Mouse (Mus musculus): Measurements from ENCODE around the gene Ptgfrn.

Ptgfrn gene

GRCm38 (mm10) chr3:101116431-101117385, 6.6 kb upstream of the Ptgfrn start:
- DNase-seq (ENCODE audit: low read depth in 1 of 2, low spot score in 2 of 2), result no peak

DNA sequence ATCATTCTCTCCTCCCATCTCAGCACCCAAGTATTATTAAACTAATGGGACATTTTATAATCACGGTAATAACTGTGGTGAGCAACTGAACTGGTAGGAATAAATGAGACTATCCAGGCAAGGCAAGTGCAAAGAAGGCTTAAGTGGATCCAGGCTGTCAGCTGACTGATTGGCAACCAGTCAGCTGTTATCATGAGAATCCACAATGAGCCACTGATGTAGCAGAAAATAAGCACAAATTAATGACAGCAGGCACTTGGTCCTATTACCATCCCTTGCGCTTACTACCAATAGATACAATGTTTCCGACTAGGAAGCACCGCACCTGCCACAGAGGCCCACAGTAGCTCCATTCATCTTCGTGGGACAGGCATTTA, 2.4 kb upstream of the Ptgfrn start:
- DNase-seq (ENCODE audit: low read depth in 1 of 2, low spot score in 2 of 2), result no peak

GRCm38 (mm10) chr3:101111848-101112517, 1.9 kb upstream of the Ptgfrn start:
- DNase-seq (ENCODE audit: low read depth in 1 of 2, low spot score in 2 of 2), result no peak

- no peak for DNase-seq (ENCODE audit: low read depth in 1 of 2, low spot score in 2 of 2)
These were observed 1.2 kb upstream of the Ptgfrn start for GRCm38 (mm10) chr3:101111321-101111720.

GRCm38 (mm10) chr3:101110838-101111103, 693 bp upstream of the Ptgfrn start:
- no peak for DNase-seq (ENCODE audit: low read depth in 1 of 2, low spot score in 2 of 2)

DNA sequence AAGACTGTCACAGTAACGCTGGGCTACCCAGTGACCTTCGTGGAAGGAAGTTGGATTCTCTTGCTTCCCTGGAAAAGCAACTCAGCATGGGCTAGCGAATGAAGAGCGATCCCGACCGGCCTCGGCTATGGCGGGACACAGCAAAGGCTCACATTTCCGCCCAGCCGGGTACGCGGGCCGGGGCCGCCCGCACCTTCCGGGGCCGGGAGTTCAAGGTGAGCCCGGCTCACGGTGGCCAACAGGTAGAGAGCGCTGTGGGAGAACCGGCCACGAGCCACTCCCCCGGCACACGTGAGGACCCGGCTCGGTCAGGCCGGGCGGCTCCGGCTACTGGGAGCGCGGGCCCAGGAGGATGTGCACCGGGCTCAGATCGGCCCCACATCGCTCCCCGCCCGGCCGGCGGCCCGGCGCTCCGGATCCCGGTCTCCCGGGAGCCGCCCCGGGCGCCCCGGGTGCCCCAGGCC, 488 bp downstream of the Ptgfrn start:
- no peak for DNase-seq (ENCODE audit: low read depth in 1 of 2, low spot score in 2 of 2)

- no peak for DNase-seq (ENCODE audit: low read depth in 1 of 2, low spot score in 2 of 2)
These were observed 1.2 kb downstream of the Ptgfrn start for GRCm38 (mm10) chr3:101108848-101109247.

GRCm38 (mm10) chr3:101108282-101108681, 1.8 kb downstream of the Ptgfrn start:
- DNase-seq (ENCODE audit: low read depth in 1 of 2, low spot score in 2 of 2), result no peak

GRCm38 (mm10) chr3:101106326-101106725, 3.8 kb downstream of the Ptgfrn start:
- no peak for DNase-seq (ENCODE audit: low read depth in 1 of 2, low spot score in 2 of 2)

GRCm38 (mm10) chr3:101105486-101105885, 4.6 kb downstream of the Ptgfrn start:
- no peak for DNase-seq (ENCODE audit: low read depth in 1 of 2, low spot score in 2 of 2)

DNA sequence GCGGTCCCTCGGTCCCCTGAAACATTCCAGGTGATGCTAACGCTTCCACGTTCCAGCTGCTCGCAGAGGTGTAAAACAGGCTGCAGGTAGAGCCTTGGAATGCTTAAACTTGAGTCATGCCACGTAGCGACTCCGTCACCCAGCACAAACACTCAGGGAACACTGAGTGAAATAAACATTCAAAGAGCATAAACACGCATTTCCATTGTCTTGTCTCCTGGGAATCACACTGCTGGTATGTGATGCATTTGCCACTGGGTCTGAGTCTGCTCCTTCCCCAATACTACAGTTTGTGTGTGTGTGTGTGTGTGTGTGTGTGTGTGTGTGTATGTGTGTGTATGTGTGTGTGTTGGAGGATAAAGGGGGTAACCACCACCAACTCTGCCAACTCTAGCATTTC, 5.2 kb downstream of the Ptgfrn start:
- no peak for DNase-seq (ENCODE audit: low read depth in 1 of 2, low spot score in 2 of 2)

- DNase-seq (ENCODE audit: low read depth in 1 of 2, low spot score in 2 of 2), result no peak
These were observed 6.3 kb downstream of the Ptgfrn start for GRCm38 (mm10) chr3:101103770-101104169.

DNA sequence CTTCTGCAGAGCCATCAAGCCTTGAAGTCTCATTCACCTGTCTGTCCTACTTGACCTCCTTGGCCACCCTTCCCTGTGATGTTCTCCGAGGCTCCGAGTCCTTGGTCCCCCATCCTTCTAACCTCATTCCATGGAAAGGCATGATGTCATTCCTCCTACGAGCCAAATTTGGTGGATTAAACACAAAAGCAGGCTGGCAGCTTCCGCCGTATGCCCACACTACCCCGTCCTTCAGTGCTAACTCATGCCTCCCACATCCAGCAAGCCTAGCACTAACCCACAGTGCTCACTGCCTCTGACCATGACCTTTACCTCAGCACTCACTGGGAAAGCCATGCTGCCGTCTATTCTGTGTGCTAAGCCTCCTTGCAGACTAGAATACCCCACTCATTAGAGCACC, 8.0 kb downstream of the Ptgfrn start:
- DNase-seq (ENCODE audit: low read depth in 1 of 2, low spot score in 2 of 2), result no peak

DNA sequence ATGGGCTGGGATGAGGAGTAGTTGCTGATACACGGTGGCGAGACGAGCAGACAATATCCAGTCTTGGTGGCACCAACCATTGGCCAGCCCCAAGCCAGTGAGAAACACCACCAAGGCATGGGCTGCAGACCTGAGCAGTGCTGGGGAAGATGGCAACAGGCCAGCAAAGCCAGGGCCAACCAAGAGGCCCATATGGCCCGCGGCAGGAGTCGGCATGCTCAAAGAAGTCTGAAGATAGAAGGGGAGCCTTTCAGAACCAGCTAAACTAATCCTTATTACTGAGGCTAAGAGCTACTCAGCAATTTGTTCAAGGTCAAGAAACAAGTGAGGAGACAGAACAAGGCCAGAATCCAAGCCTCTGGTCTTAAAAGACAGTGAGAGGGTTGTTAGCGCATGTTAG, 8.9 kb downstream of the Ptgfrn start:
- DNase-seq (ENCODE audit: low read depth in 1 of 2, low spot score in 2 of 2), result no peak

- no peak for DNase-seq (ENCODE audit: low read depth in 1 of 2, low spot score in 2 of 2)
These were observed 10.2 kb downstream of the Ptgfrn start for GRCm38 (mm10) chr3:101099701-101100357.

GRCm38 (mm10) chr3:101098073-101098472, 12.0 kb downstream of the Ptgfrn start:
- no peak for DNase-seq (ENCODE audit: low read depth in 1 of 2, low spot score in 2 of 2)

DNA sequence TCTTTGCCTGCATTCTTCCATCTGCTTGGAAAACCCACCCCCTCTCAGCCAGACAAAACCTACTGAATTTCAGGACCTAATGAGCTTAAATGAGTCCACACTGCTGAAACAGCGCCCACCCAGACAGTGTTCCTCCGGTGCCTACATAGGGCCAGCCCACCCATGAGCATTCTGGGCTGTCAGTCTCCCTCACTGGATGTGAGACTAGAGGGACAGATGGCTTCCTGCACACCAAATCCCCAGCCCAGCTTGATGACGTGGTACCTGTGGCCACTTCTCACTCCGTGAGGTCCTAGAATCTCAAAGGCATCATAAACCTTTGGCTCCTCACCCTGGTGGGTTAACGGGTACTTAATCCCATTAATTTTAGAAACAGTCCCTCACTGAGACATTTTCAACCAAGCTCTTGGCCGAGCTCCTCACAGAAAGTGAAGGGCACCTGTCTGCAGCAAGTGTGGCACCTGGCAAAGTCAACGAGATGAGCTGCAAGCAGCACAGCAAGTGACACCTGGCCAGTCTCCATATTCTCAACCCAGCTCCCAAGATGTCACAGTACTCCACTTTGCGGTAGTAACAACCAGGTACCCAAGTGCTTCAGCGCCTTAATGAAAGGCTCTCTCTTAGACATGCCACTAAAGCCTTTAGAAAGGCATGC, 12.8 kb downstream of the Ptgfrn start:
- no peak for DNase-seq (ENCODE audit: low read depth in 1 of 2, low spot score in 2 of 2)

DNA sequence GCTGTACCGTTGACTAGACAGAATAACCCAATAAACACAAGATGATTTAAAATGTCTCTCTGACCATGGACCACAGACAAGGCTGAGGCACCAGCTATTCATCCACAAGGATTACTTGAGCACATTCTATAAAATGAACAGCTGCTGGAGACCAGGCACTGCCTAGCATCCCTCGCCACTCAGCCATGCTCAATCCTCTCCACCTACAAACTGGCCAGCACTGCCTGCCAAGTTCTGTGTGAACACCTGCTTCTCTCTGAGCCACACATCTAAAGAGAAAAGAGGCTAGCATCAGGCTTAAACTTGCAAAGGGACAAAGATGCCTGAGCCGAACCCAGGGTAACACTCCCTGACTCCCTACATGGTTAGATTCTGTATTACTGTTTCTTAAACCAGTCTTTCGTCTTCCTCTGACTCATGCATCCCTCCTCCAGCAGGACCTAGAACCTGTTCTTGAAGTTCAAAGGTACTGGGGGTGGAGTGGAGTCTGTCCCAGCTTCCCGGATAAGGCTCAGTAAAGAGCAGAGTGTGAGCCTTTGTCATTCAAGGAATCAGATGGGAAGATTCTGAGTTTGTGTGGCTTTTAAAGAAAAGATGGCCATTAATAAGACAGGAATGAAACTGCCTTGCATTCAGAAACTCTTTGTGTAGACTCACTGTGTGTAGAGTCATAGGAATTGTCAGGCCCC, 14.2 kb downstream of the Ptgfrn start:
- DNase-seq (ENCODE audit: low read depth in 1 of 2, low spot score in 2 of 2), result no peak

DNA sequence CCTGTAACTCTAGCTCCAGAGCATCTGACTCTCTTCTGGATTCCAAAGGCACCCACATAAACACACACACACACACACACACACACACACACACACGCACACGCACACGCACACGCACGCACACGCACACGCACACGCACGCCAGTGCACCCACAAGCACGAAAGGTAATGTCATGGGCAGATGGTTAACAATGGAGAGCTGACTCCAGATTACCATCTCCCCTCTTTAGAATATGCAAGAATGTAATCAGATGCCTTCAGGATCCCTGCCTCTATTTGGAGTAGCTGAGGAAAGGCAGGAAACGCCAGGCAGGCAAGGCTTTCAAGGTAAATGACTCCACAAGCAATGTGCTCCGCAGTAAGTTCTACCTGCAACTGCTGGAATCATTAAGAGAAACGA, 17.9 kb downstream of the Ptgfrn start:
- DNase-seq (ENCODE audit: low read depth in 1 of 2, low spot score in 2 of 2), result no peak

DNA sequence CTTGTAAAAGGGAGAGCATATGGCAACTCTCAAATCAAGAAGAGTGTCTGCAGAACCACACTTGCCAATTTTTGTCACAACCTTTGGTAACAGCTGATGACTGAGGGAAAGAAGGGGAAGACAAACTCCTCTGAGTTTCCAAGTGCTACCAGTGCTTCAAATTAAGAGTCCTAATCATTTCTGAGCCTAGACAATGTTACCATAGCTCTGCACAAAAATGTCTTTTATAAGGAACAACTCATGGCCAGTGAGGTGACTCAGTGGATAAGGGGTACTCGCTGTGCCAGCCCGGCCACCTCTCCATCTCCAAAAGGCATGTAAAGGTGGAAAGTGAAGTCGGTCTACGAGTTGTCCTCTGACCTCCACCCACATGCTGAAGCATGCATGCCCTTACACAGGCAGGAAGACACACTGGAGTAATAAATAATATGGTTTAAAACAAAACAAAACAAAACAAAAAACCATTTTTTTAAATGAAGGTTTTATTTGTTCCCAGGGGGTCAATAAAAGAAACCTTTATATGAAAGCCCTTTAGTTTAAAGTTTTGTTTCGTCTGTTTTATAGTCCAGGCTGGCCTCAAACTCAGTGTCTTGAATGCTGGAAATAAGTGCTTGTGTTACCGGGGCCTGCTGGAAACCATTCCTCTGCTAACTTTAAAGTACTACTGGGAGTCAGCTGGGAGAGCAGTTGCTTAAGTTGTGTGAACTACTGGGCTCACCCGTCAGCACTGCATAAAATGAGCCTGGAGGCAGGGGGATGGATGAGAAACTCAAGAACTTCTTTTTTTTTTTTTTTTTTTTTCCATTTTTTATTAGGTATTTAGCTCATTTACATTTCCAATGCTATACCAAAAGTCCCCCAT, 23.3 kb downstream of the Ptgfrn start:
- DNase-seq (ENCODE audit: low read depth in 1 of 2, low spot score in 2 of 2), result no peak
